Mouse (Mus musculus): ENCODE measurements at regions not wholly inside any gene's neighbourhood (a gene's known extent, or its start where the extent isn't known, plus 50 kb on each side); places are given as distances from the start of the nearest gene placed in this dataset.

DNA sequence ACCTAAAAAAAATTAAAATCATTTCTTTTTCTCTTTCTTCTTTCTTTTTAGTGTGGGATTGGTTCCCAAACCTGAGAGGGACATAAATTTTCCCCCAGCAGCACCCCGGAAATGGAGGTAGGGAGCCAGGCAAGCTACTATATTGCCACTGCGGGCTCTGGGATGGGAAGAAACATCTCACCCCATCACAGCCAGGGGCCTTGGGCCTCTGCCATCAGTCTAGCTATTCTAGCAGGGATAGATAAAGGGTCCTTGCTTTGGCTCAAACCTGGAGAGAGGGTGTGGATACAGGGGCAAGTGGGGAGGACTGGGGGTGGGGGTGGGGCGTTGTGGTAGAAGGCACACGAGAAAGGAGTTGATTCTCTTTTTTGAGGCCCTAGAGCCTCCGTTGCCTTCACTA, 116.3 kb upstream of the Lhx1 start:
- no peak for DNase-seq (ENCODE audit: low spot score in 2 of 2)

DNA sequence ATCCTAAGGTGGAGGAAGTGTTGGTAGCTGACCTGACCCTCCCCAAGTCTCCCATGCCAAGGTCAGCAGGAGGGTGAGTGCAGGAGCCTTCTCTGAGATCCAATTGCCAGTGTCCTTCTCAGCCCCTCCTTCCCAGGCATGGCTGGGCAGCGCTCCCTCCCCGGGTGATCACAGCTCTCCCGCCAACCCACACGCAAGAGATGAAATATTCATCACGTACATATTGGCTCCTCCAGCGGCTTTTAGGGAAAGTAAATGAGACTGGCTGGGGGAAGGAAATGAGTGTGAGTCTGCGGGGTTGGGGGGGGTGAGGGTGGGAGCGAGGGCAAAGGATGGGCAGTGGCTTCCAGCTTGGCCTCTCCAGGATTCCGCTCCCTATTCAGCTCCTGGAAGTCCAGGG, 113.0 kb upstream of the Lhx1 start:
- no peak for DNase-seq (ENCODE audit: low spot score in 2 of 2)

DNA sequence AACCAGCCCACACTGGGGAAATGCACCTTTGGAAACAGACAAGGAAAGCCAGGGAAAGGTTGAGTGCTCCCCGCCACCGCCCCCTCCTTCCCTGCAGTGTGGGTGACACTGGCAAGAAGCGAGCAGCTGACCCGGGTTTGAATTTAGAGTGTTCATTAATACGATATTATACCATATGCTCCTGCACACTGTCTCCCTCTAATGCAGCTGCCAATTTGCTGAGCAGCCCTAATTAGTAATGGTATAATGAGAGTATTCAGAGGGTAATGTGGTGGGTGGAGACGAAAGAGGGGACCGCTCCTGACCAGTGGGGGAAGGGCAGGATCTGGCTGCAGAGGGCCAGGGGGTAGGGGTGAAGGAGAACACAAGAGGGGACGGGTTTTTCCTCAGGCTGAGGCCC, 111.9 kb upstream of the Lhx1 start:
- no peak for DNase-seq (ENCODE audit: low spot score in 2 of 2)

DNA sequence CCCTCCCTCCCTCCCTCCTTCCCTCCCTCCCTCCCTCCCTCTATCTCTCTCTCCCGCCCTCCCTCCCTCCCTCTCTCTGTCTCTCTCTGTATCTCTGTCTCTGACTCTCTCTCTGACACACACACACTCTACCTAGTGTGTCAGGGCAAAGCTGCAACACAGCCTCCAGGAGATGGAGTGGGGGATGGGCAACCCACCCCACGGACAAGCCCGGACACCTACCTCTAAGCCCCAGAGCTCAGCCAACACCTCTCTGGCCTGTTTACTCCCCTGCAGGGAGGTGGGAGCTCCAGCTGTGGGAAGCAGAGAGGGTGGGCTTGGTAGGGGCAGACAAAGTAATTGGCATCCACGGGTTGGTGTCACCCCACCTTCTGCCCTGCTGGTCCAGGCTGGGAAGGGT, 109.7 kb upstream of the Lhx1 start:
- no peak for DNase-seq (ENCODE audit: low spot score in 2 of 2)

DNA sequence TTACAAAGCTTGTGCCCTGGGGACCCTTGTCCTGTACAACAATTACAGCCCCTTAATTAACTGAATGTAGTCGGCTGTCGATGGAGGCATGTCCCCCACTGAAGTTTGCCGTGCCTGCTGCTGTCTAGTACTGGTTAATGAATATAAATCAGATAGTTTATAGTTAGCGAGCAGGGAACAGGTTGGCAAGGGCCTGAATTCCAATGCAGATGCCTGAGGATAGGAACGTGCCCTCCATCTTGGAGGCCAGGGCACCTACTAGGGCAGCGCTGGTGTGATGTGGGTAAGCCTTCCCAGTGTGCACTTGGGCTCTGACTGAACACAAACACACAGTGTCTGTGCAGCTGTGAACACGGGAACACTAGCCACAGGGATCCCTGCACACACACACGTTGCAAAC, 108.0 kb upstream of the Lhx1 start:
- no peak for DNase-seq (ENCODE audit: low spot score in 2 of 2)

DNA sequence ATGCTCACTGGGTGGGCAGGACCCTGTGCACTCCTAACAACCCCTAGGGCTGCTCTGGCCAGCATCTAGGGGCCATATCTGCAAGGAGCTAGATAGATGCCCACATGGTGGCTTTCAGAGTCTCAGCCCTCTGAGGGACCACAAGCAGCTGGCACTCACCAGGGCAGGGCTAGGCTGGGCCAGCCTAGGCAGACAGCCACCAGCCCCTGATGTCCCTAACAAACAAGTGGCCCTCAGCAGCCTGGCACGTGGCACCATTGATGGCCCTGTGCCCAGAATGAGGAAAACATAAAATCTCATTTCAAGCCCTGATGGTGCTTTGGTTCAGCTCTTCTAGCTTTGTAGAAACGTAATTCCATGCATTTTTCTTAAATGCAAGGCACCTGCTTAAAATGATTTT, 102.8 kb upstream of the Lhx1 start:
- DNase-seq (ENCODE audit: low spot score in 2 of 2), result no peak

DNA sequence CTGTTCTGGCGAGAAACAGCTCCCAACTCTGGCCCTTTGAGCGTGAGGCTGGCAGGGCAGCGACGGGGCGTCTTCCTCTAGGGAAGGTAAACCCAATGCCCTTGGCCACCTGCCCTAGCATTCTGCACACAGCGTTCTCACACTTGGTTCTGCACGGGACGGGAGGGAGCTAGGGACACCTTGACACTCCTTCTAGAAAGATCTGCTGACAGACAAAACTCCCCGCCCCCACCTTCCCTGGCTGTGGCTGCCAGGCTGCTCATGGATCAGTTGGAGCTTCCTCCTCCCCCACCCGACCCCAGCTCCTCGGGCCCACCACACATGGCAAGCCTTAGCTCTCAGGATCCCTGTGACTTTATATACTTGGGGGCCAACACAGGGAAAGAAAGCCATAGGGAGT, 102.3 kb upstream of the Lhx1 start:
- no peak for DNase-seq (ENCODE audit: low spot score in 2 of 2)

DNA sequence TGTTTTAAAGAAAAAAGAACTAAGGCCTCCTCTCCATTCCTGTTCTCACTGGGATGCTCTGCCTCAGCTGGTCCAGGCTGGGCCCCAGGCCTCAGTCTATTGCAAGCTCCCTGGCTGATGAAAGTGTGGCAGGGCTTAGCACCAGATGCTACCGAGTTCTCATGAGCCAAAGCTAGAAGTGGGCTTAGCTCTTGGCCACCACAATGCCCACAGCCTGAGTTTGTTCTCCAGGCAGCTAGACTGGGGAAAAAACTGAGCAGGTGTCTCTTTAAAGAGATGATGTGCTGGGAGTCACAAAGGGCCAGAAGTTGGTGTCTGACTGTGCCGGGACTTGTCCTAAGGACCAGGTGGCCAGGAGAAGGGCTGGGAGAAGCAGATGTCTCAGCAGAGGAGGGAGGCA, 101.9 kb upstream of the Lhx1 start:
- DNase-seq (ENCODE audit: low spot score in 2 of 2), result no peak

DNA sequence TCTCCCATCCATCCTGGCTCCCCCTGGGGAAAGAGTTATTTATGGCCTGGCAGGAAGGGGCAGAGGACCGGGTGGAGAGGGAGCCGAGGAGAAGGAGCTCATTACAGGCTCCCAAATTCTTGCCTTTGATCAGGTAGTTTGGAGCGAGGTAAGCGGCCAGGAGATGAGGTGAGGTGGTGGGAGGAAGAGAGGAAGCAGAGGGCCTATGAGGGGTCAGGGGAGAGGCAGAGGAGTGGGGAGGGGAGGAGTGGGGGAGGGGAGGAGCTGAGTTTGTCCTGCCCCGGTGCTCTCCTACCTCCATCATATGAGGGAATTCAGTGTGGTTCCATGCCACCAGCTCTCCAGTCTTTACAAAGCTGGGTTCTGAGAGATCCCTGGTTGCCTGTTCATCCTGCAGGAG, 98.8 kb upstream of the Lhx1 start:
- no peak for DNase-seq (ENCODE audit: low spot score in 2 of 2)

DNA sequence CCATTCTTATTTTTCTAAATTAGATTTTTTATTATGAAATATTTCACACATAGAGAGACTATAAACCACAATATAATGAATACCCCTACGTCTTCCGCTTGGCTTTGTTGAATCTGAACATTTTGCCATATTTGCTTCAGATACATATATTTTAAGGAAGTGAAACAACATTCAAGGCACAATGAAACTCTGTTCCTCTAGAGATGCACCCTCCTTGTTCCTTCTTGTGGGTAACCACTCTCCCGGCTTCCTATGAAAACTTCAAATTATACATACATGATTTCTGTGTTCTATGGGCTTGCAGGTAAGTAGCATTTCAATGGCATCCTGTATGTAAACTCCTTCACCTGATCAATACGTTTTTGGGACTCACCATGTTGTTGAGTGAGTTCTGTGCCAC, 94.4 kb upstream of the Lhx1 start:
- no peak for DNase-seq (ENCODE audit: low spot score in 2 of 2)

DNA sequence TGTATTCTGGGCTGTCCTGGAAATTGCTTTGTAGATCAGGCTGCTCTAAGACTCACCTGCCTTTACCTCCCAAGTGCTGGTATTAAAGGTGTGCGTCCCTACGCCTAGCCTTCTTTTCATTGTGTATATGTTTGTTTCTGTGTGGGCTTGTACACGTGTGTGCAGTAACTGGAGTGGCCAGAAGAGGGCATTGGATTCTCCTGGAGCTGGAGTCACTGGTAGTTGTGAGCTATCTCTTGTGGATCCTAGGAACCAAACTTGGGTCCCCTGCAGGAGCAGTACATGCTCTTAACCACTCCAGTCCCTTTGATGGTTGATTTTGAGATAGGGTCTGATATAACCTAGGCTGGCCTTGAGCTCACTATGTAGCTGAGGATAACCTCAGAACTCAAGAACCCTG, 93.2 kb upstream of the Lhx1 start:
- DNase-seq (ENCODE audit: low spot score in 2 of 2), result no peak

DNA sequence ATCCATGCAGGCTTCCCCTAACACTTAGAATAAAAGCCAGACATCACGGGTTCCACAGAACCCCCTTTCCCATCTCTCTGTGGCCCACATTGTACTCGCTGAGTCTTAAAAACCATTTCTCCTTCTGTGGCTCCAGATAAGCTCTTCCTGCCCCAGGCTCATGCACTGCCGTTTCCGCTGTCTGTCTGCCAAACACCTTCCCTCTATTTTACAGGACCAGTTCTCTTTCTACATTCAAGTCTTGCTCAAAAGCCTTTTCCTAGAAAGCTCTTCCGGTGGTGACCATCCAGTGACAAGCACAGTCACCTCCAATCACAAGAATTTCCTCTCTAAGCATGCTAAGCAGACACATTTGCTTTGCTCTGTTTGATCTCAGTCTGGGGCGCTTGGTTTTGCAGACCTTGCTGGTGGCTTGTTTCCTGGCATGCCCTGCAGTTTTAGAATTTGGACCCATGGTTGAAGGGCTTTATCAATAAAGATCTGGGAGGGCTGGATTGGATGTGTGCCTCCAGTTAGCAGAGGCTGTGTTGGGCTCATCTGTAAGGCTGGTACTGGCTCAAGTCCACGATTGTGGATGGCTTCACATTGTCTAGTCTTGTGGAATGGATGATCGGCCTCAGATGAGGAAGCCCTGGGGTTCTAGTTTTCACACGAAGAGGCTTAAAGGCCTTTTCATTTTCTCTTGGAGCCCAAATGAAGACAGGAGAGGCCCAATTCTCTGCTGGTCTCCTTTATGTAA, 87.8 kb upstream of the Lhx1 start:
- no peak for DNase-seq (ENCODE audit: low spot score in 2 of 2)

DNA sequence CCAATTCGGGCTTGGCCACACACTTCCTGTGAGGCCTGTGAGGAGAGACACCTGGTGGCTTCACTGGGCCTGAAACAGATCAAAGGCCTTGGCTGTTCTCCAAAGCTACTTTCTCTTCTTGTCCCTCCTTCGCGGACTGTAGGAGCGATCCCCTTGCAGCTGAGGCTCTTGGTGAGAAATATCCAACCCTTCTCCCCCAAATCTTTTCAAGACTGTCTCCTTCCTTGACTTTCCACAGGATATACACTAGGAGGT, 86.2 kb upstream of the Lhx1 start:
- no peak for DNase-seq (ENCODE audit: low spot score in 2 of 2)

DNA sequence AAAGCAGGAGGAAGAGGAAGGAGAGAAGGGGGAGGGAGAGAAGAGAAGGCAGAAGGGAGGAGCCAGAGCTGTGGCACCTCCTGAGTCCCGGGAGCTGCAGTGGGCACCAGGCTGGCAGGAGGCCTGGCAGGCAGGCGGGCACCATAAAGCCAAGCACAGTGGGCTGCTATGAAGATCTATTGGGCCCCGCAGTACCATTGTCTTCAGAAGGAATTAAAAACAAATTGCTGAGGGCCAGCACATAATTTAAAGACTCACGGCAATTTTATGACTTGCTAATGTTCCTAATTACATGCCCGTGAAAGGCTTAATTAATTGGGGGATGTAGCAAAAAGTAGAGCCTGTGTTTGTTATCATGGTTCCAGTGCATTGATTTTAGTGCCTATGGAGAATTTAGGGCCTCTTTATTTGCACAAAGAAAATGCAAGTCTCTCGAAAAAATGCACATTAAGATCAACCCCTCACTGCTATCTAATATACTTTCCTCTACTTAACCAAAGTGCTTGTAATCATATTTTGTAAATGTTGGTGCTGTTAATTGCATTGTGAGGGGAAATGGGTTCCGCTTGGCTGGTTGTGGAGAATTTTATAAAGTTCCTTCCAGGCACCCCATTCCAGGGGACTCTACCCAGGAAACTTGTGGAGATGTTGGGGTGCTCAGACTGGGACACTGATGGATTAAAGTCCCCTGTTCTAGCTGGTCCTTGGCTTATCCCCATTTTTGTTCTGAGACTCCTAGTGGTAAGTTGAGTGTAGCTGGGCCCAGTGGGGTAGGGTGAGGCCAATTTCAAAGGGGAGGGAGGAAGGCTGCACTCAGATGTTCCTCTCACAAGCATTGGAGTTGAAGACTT, 85.7 kb upstream of the Lhx1 start:
- no peak for DNase-seq (ENCODE audit: low spot score in 2 of 2)

DNA sequence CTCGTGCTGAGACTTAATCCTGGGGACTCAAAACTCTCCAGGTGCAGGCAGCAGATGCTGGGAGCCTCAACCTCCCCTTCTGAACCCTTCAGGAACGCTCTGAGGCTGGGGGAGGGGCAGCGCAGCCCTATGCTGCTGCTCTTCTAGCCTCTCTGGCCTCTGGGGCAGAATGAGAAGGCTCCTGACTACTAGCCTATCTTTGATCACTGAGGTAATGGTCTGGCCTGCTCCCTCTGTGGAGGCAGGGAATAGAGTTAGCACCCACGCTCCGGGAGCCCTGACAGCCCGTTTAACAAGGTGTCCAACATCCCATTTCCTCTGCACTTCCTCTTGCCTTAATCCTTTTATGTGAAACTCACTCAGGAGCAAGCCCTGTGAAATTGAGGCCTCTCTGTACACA, 79.4 kb upstream of the Lhx1 start:
- no peak for DNase-seq (ENCODE audit: low spot score in 2 of 2)

DNA sequence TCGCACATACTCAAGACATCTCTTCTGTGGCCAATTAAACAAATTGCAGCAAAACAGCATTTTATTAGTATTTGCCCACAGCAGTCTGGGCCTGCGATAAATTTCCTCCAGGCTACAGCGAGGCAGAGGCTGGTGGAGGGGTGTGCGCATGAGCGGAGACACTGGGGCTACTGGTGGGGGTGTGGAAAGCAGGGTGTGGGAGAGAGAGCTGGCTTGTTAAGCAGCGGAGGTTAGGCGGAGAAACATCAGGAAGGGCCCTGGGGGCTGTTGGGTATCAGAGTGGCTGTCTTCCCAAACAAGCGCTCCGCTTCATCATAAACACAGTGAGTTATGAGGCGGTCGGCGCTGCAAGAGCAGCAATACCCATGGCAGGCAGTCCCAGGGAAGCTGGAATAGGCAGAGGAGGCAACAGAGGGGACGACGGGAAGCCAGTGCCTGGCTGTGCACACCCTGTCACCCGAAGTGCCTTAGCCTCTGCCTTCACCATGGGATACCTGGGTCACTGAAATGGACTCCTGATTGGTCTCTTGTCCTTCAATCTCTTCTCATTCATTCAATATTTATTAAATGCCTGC, 74.0 kb upstream of the Lhx1 start:
- no peak for DNase-seq (ENCODE audit: low spot score in 2 of 2)

DNA sequence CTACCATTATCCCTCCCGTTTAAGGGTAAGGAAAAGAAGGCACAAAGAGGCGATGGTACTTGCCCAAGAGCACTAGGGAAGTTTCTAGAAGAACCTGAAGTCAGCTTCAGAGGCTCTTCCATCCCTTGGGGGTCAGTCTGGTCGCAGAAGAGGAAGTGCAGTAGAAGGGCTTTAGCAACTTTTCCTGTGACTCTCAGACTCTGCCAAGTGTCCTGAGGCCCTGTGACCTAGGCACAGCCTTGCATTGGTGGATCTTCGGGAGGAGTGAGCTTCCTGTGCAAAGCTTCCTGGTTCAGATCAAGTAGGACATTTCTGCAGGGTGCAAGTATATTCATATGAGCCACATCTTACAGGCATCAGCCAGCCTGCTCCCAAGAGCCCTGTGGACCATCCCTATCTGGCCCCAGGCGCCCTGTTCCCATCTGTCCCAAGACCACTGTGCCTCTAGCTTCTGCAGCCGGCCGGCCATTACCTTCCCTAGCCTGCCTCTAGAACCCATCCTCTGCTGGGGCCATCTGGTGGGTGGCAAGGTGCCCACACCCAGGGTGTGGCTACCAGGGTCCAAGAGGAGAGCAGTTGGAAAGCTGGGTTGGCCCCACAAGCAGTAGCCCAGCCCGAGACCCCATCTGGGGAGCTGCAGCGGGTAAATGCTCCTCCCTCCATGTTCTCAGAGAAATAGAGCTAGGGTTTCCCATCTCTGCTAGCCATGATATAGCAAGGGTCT, 72.4 kb upstream of the Lhx1 start:
- no peak for DNase-seq (ENCODE audit: low spot score in 2 of 2)

DNA sequence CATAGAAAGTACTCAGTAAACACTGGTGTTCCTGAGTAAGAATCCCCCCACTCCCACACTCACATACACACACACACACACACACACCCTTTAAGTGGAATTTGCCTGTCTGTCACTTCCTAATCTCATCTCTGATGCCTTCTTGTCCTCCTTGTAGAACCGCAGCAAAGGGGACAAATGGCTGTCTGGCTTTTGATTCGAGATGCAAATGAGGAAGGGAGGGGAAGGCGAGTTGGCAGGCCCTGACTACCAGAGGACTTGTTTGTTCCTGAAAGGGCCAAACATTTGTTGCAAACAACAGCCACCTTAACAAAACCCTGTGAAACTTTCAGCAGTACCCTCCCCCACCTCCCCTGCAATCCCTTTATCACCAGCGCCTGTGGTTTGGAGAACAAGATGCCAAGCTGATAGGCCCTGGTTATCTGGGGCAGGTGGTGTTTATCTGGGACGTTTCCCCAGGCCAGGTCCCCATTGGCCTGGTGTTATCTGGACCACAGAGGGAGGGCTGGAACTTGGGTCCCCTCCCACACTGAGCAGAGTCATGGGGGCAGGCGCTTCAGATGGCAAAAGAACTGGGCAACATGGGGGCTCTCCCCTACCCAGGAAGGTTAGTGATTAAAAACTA, 67.5 kb upstream of the Lhx1 start:
- no peak for DNase-seq (ENCODE audit: low spot score in 2 of 2)

DNA sequence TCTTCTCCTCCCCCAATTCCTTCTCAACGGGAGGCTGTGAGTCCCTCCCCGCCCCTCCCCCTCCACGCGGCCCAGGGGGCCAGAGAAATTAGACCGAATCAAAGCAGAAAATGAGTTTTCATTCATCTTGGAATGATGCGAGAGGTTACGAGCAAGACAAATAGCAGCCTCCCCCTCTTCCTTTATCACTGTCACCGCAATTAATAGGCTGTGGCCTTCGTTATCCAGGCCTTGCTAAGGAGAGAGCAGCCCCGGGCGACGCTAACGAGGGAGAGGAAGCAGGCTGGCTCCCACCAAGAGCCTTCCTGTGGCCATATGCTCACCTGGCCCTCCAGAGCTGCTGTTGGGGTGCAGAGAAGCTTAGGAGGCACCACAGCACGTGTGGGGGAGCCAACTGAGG, 61.8 kb upstream of the Lhx1 start:
- DNase-seq (ENCODE audit: low spot score in 2 of 2), result no peak

DNA sequence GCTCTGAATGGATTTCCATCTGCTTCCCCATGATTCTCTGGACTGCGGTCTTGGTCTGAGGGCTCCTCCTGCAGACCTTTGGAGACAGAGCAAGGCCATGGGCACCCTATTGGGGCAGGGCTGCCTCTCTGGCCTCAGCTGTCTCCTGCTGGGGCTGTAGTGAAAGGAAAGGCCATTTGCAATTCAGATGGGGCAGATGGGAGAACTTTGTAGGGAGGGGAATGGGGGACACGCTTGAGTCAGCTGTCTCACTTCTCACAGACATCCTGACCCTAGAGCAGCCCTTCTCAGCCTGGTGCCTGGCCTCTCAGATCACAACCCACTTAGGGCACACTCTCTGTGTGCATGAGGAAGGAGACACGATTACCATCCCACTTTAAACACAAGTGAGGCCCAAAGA, 60.3 kb upstream of the Lhx1 start:
- DNase-seq (ENCODE audit: low spot score in 2 of 2), result no peak

DNA sequence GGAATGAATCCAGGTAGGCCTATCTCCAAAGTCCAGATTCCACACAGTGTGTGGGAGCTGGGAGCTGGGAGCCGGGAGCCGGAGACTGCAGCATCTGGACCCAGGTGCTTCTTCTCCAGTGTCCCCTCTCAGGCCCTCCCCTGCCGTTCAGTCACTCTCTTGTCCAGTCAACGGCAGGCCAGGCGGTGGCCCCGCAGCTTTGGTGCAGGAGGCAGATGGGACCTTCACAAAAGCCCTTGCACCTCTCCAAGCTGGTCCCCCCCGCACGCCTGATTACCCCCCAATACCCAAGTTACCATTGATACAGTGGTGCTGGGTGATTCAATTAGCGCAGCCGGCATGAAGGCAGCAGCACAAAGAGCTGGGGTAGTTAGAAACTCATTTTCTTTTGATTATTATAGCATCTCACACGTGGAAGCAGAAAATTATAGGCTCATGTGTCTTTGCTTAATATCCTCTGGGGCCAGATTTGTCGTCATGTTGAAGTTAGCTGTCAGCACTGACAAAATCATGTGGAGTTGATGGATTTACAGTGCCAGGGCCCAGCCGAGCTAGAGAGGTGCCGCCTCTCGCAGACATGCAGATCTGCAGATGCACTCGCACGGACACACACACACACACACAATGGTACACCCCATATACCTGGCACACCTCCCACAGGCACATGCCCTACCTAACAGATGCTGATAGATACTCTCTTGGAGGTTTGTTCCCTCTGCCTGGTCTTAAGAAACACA, 53.6 kb upstream of the Lhx1 start:
- no peak for DNase-seq (ENCODE audit: low spot score in 2 of 2)

Data from layer of hippocampus, adult 8-10 months (tissue).